Mouse (Mus musculus): ENCODE results near the gene Hic1. TPM values are rescaled to one million over a fixed set of nuclear protein-coding genes. Genes with fewer than 3 reads are reported as not detected.
A peak's percentile ranks its signal among the peaks of the same experiment; 100 is the strongest.

Gene Hic1
- total RNA-seq, 1 experiment = 2.1 TPM

DNA sequence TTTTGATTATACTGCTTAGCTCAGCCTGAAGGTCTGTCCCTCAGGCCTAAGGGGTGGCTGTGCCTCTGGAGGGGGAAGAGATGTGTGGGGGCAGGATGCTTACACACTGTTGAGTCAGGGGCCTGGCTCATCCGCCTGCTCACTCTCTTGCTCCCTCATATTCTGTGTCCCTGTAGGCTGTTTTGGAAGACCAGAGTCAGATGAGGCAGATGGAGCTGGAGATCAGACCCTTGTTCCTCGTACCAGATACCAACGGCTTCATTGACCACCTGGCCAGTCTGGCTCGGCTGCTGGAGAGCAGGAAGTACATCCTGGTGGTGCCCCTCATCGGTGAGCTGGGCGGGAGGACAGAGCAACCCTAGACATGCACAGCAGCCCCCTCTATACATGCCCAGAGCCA is 13.3 kb downstream of the Hic1 start:
- DNase-seq (ENCODE audit: low read depth, low spot score) = no peak
- H3K9me3 ChIP-seq (ENCODE audit: control insufficient read depth, insufficient read depth, low read depth, low read length) = no peaks in the 10 kb centered on the region
- no peaks in the 10 kb centered on the region for H3K4me1 ChIP-seq (ENCODE audit: control insufficient read depth in 2 of 2, insufficient read depth in 2 of 2, low read length in 2 of 2, poor library complexity in 1 of 2)
- H3K27ac ChIP-seq (ENCODE audit: insufficient read depth, low read depth, low read length, poor library complexity, severe bottlenecking) = no peak overlapping the region
- H3K36me3 ChIP-seq (ENCODE audit: control insufficient read depth, insufficient read depth, low read length, poor library complexity, severe bottlenecking) = no peaks in the 10 kb centered on the region
- H3K4me3 ChIP-seq (ENCODE audit: insufficient read depth in 1 of 2, low read depth in 1 of 2, low read length in 2 of 2, poor library complexity in 1 of 2, severe bottlenecking in 1 of 2) = no peak overlapping the region
- H3K9ac ChIP-seq (ENCODE audit: insufficient read depth, low read depth, low read length, poor library complexity, severe bottlenecking) = no peak overlapping the region
- TF ChIP-seq ZC3H11A (IDR thresholded peaks at IDR 0.05; ENCODE audit: borderline replicate concordance, low read depth, low read length) = no peak
- TF ChIP-seq CHD2 (IDR thresholded peaks at IDR 0.05; ENCODE audit: low read depth, low read length) = no peak
- no peak for TF ChIP-seq HCFC1 (IDR thresholded peaks at IDR 0.05; ENCODE audit: borderline replicate concordance, insufficient read depth, low read length)
- TF ChIP-seq ZNF384 (IDR thresholded peaks at IDR 0.05; ENCODE audit: low read depth, low read length) = no peak
- no peak for TF ChIP-seq MAFK (IDR thresholded peaks at IDR 0.05; ENCODE audit: insufficient read depth, low read depth, low read length)
- in situ Hi-C loops (cut with MboI; ENCODE audit: low sequenced_read_pairs in 2 of 2, unreplicated experiment in 2 of 2) = no loop called here

DNA sequence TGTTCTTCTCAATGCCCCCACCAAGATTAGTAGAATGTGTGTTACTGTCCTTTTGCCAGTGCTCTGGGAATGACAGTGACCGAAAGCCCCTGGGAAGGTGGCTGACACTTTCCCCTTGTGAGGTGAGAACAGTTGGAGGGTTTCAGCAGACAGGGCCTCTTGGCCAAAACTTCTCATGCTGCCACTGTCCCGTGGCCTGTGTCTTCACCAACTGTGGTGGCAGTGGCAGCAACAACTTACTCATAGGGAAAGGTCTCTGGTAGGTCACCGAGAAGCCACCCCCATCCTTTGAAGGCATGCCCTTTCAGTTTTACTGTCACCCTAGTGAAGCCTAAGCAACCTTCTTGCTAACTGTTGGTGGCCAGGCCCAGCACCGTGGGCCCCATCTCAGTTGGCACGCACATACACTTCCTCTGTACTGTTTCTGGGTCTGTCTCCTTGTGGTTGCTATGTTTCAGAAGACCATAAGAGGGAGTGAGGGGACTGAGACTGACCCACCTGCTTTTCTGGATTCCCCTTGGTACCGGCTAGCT is 15.2 kb downstream of the Hic1 start:
- Histone ChIP-seq H3K9me3 (ENCODE audit: control insufficient read depth, insufficient read depth, low read depth, low read length) (no peaks in the 10 kb centered on the region), H3K9ac (ENCODE audit: insufficient read depth, low read depth, low read length, poor library complexity, severe bottlenecking) (no peak overlapping the region), H3K4me3 (ENCODE audit: insufficient read depth in 1 of 2, low read depth in 1 of 2, low read length in 2 of 2, poor library complexity in 1 of 2, severe bottlenecking in 1 of 2) (no peak overlapping the region), H3K36me3 (ENCODE audit: control insufficient read depth, insufficient read depth, low read length, poor library complexity, severe bottlenecking) (no peaks in the 10 kb centered on the region), H3K27ac (ENCODE audit: insufficient read depth, low read depth, low read length, poor library complexity, severe bottlenecking) (no peak overlapping the region), H3K4me1 (ENCODE audit: control insufficient read depth in 2 of 2, insufficient read depth in 2 of 2, low read length in 2 of 2, poor library complexity in 1 of 2) (no peaks in the 10 kb centered on the region)
- no peak for DNase-seq (ENCODE audit: low read depth, low spot score)
- no peak for TF ChIP-seq MAFK (IDR thresholded peaks at IDR 0.05; ENCODE audit: insufficient read depth, low read depth, low read length)
- TF ChIP-seq ZNF384 (IDR thresholded peaks at IDR 0.05; ENCODE audit: low read depth, low read length) = no peak
- no peak for TF ChIP-seq HCFC1 (IDR thresholded peaks at IDR 0.05; ENCODE audit: borderline replicate concordance, insufficient read depth, low read length)
- in situ Hi-C loops (cut with MboI; ENCODE audit: low sequenced_read_pairs in 2 of 2, unreplicated experiment in 2 of 2) = no loop called here

DNA sequence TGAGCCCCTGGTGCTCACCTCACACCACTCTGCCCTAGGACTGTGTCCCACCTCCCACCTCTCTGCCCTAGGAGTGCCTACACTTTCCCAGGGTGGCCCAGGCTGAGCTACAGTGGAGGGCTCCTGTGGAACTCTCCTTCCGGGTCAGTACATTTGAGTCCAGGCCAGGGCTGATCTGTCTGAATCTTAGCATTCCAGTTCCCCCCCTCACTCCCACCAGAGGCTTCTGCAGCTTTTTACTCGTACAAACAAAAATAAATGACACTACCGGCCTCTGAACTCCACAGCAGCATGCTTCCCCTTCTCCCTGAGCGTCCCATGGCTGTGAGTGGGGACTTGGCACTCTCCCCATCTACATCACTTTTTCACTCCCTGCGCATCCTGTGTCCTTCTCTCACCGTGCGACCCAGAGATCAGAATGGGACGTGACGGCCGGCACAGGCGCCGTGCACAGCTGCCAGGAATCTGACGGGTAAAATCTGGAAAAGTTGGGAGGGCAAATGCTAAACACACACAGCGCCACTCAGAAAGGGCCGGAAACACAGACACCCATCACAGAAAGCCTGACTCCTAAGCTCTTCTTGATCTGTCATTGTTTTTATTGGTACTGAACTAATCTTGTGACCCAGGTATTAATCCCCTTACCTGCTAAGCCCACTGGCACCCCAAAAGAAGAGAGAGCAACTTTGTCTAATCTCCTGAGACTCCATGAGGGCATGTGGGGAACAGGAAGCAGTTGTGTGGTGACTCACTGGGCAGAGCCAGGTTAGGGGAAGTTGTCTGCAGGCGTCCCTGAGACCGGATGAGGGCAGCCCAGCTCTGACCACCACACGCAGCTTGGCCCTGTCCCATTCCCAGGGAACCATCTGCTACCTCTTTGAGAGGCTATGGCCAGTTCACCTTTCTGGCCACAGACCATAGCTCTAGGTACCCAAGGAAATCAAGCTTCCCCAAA is 16.4 kb downstream of the Hic1 start:
- DNase-seq (ENCODE audit: low read depth, low spot score) = no peak

DNA sequence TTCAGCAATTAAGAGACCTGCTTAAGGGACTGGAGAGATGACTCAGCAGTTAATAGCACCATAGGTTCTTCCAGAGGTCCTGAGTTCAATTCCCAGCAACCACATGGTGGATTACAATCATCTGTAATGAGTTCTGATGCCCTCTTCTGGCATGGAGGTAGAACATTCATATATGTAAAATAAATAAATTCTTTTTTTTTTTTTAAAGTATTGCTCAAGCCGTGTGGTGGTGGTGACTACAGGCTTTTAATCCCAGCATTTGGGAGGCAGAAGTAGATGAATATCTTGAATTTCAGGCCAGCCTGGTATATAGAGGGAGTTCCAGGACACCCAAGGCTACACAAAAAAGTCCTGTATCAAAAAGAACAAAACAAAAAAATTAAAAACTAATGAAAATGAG is 19.0 kb downstream of the Hic1 start:
- Histone ChIP-seq H3K9ac (ENCODE audit: insufficient read depth, low read depth, low read length, poor library complexity, severe bottlenecking) (no peak overlapping the region), H3K36me3 (ENCODE audit: control insufficient read depth, insufficient read depth, low read length, poor library complexity, severe bottlenecking) (peaks cover 3% of the 10 kb centered on the region; the same call in 1 of the 2 replicates), H3K9me3 (ENCODE audit: control insufficient read depth, insufficient read depth, low read depth, low read length) (no peaks in the 10 kb centered on the region), H3K4me3 (ENCODE audit: insufficient read depth in 1 of 2, low read depth in 1 of 2, low read length in 2 of 2, poor library complexity in 1 of 2, severe bottlenecking in 1 of 2) (no peak overlapping the region), H3K4me1 (ENCODE audit: control insufficient read depth in 2 of 2, insufficient read depth in 2 of 2, low read length in 2 of 2, poor library complexity in 1 of 2) (peaks cover 5 to 14% of the 10 kb centered on the region in 2 experiments; a peak in 3 of 4 replicates), H3K27ac (ENCODE audit: insufficient read depth, low read depth, low read length, poor library complexity, severe bottlenecking) (no peak overlapping the region)
- no peak for TF ChIP-seq ZC3H11A (IDR thresholded peaks at IDR 0.05; ENCODE audit: borderline replicate concordance, low read depth, low read length)
- peak; percentile 46; the same call in 1 of the 2 replicates for TF ChIP-seq MAFK (IDR thresholded peaks at IDR 0.05; ENCODE audit: insufficient read depth, low read depth, low read length)
- in situ Hi-C loops (cut with MboI; ENCODE audit: low sequenced_read_pairs in 2 of 2, unreplicated experiment in 2 of 2) = no loop called here
- no peak for DNase-seq (ENCODE audit: low read depth, low spot score)

More for the DNA sequence above, 16.4 kb downstream of the Hic1 start:
- Histone ChIP-seq H3K4me1 (ENCODE audit: control insufficient read depth in 2 of 2, insufficient read depth in 2 of 2, low read length in 2 of 2, poor library complexity in 1 of 2) (peaks cover 5 to 7% of the 10 kb centered on the region in 2 experiments; a peak in 3 of 4 replicates), H3K9ac (ENCODE audit: insufficient read depth, low read depth, low read length, poor library complexity, severe bottlenecking) (no peak overlapping the region), H3K36me3 (ENCODE audit: control insufficient read depth, insufficient read depth, low read length, poor library complexity, severe bottlenecking) (peaks cover 3% of the 10 kb centered on the region; the same call in 1 of the 2 replicates), H3K9me3 (ENCODE audit: control insufficient read depth, insufficient read depth, low read depth, low read length) (no peaks in the 10 kb centered on the region), H3K27ac (ENCODE audit: insufficient read depth, low read depth, low read length, poor library complexity, severe bottlenecking) (no peak overlapping the region), H3K4me3 (ENCODE audit: insufficient read depth in 1 of 2, low read depth in 1 of 2, low read length in 2 of 2, poor library complexity in 1 of 2, severe bottlenecking in 1 of 2) (no peak overlapping the region)
- TF ChIP-seq MAFK (IDR thresholded peaks at IDR 0.05; ENCODE audit: insufficient read depth, low read depth, low read length) = no peak
- in situ Hi-C loops (cut with MboI; ENCODE audit: low sequenced_read_pairs in 2 of 2, unreplicated experiment in 2 of 2) = no loop called here
